Mouse (Mus musculus): ENCODE results near the gene Ptprz1. TPM values are rescaled to one million over a fixed set of nuclear protein-coding genes. Genes with fewer than 3 reads are reported as not detected.
"Not testable (repeated sequence)": the region's sequence is repeated elsewhere in the genome, so short reads cannot be mapped to it uniquely, and the experiment has no call there.

Gene Ptprz1
- total RNA-seq, 2 experiments from 2014 or later, result not detected

DNA sequence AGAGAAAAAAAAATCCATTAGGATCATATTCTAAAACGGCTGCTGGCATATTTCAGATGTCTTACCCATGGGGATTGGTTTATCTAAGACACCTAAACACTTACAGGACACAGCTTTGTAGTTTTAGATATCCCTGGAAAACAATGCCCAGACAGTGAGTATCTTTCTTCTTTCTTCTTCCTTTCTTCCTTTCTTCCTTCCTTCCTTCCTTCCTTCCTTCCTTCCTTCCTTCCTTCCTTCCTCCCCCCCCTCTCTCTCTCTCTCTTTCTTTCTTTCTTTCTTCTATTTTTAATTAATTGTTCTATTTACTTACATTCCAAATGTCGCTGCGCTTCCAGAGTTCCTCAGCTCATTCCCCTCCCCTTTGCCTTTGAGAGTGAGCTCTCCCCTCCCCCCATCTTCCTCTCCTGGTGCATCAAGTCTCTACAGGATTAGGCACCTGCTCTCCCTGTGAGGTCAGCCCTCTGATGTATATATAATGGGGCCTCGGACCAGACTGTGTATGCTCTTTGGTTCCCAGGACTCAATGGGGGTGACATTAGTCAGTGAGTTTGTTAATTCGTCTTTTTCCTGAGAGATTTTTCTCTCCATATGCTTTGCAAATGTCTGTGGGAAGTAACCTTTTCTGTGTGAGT lies 109.3 kb downstream of the Ptprz1 start:
- ATAC-seq (replicated peaks; ENCODE audit: poor library complexity), result no peak

DNA sequence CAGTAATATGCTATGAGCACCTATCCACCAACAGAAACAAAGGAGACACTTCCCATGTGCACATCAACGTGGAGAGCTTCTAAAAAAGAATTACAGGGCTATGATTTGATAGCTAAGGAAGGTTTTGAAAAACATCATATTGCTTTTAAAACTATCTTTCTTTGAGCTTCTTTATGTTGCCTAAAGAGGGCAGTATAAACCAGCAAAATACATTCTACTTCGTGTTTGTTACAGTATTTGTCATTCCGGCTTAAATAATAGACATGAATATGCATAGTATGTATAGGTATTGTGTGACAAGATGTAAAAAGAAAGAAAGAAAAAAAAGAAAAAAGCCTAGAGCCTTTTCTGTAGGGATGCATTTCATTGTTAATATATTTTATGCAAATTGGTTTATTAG lies 127.8 kb downstream of the Ptprz1 start:
- no peak for ATAC-seq (replicated peaks; ENCODE audit: poor library complexity)

DNA sequence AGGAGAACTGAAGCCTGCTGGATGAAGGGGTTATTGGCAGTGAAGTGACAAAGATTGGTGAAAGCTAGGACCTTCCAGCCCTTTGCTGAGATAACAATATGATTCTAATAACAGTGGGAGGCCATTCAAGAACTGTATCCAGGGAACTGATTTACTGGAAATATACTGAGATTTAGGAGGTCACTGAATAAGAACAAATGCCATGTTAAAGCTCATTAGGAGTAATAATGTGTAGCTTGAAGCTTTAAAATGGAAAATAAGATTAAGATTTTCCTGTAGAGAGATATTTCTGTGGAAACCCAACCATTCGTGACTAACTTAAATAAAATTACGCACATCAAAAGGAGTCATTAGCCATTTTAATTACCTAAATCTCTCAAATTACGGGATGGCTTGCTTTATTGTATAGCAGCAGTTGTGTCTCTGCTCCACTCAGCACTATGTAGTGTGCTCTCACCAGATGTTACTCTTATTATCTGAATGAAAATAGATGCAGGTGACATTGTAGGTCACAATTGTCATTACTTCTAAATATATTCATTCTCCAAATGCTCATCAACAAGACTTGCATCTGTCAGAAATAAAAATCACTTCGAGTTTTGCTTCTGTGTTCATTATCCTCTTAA lies 139.8 kb downstream of the Ptprz1 start:
- no peak for ATAC-seq (replicated peaks; ENCODE audit: poor library complexity)

DNA sequence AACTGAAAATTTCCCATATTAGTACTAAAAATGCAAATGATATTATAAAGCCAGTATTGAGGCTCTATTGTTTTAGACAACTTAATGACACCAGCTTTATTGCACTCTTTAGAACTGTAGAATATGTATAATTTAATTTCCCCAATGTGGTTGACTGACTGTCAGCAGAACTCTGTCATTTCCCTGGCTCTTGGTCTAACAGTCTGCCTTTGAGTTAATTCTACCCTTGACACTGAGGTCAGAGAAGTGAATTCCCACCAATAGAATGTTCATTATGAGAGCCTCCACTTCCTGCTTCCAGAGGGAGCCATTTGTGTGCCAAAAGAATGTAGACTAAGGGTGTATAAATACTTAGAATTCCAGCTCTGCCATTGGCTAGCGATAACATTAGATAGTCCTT lies 152.9 kb downstream of the Ptprz1 start:
- ATAC-seq (replicated peaks; ENCODE audit: poor library complexity), result no peak

DNA sequence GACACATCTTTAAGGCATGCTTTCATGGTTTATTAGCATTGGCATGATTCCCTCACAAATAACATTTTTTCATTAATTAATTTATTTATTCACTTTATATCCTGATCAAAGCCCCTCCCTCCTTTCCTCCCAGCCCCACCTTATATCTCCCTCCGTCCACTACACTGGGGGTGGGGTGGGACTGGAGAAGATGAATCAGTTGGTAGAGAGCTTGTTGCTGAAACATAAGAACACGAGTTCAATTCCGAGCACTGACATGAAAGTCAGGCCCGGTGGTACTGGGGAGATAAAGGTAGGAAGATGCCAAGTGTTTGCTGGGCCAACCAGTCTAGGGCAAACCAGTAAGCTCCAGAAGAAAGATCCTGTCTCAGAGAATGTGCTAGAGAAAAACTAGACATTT lies 173.5 kb downstream of the Ptprz1 start:
- no peak for ATAC-seq (replicated peaks; ENCODE audit: poor library complexity)

DNA sequence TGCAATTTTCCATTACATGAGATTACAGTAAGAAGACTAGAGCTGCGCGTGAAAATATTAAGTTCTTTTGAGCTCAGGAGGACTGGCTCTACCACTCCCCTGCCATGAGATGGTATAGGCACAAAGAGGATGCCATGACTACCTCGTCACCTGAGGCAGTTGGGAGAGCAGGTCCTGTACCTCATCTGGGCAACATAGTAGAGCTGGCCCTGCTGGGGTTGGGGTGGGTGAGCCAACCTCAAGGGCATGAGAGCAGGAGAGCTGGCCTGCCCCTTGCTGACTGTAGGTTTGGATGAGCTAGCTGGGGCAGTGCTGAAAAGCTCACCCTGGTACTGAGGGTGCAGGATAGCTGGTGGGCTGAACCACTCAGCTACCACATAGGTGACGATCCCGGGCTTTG lies 180.4 kb downstream of the Ptprz1 start:
- no peak for ATAC-seq (replicated peaks; ENCODE audit: poor library complexity)

DNA sequence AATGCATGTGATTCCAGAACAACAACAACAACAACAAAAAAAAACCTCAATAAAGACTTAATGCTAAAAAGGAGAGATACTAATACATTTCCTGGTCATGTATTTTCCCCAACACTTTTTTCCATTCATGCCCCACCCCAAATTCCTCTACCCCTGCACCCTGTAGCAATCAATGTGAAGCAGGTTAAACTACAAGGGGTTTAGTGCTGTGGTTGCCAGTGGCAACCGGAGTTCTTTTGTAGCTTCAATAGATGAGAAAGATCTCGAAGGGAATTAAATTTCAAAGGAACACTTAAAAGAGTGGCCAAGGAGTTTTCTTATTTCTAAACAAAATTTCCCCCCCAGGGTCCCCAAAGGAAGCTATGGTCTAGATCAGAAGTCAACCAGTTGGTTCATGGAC lies 200.8 kb downstream of the Ptprz1 start:
- ATAC-seq (replicated peaks; ENCODE audit: poor library complexity), result no peak

DNA sequence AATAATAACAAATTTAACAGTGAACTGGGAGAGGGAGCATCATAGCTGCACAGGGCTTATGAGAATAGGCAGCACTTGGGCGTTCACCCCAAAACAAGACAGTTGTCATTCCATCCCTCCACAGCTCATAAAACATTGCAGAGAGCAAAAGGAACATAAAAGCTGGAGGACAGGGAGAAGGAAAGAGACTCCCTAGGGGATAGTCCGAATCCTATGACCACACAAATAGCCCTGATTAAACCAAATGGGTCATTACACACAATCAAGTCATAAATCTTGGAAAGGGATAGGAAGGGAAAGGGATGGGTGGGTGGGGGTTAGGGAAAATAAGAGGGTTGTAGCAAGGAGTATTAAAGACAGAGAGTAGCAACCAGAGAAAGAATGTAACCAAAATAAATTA lies 203.0 kb downstream of the Ptprz1 start:
- ATAC-seq (replicated peaks; ENCODE audit: poor library complexity), result no peak

DNA sequence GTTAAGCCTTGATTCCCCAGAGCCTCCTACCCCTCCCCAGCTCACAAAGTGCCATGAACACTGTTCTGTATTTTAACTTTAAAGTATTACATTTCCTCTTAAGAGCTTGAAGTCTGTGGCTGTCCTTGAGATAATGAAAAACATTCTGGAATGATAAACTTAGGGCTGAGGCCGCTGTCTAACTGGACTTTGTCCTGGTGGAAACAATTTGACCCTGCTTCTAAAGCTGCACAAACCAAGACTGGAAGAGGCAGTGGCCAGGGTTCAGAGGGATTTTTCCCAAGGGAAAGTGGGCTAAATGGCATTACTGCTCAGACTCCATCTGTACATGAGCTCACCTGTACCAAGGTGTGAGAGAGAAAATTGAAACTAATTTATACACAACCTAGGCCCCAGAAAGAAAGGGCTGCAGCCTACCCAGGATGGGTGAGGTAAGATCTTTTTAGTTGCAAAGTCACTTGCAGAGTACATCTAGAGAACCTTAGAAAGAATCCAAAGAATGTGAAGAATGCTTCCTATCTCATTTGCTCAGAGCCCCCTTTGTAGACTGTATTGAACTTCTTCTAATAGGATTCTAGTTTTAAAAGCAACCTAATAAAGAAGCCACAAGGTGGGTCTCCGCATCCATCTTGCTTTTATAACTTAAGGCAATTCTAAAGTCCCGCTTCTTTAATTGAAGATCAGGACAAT lies 204.8 kb downstream of the Ptprz1 start:
- ATAC-seq (replicated peaks; ENCODE audit: poor library complexity), result no peak

DNA sequence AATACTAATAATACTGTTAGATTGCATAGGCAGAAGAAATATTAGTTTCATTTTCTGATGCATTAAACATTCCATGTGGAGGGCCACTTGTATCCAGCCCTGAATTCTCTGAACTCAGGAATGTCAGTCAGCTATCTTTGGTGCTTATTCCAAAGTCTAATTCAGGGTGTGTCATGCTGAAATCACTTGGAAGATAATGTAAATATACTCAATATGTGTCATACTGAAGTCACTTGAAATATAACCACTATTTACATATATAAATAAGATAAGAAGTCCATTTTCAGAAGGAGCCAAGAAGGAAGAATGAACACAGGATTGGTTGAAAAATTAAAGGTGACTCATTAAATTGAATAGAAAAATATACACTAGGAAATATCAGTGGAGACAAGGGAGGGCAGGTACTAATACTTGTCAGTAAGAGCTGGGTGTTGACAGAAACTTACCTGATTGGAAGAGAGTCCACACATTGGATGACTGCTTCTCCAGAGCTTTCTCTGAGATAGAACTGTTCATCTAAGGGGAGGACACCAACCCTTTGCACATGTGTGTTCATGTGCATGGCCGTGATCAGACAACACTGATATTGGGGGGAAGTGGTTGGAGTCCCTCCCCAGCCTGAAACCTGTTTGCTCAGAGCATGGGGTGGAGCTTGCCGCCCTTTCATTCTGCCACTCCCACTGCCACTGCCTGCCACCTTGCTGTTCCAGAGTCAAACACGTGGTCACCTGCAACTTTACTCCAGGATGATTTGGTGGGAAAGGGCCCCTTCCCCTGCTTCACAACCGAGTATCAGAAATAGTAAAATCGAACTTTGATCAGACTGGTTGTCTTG lies 209.5 kb downstream of the Ptprz1 start:
- ATAC-seq (replicated peaks; ENCODE audit: poor library complexity), result no peak

DNA sequence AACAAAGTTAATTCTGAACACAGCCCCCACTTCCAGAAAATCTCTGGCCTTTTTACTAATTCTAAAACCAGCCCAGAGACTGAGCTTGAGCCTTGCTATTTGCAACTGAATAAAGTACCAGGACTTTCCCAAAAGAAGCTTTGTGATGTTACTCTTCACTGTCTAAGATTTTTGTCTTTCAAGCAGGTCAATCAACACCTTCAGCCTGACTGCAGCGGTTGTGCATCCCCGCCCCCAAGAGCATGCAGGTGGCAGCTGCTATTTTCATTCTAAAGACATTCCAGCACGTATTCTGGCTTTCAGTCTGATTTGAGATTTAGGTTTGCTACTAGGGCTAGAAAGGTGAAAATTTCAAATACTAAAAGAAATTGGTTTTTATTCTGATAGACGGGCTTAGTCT lies 214.0 kb downstream of the Ptprz1 start:
- ATAC-seq (replicated peaks; ENCODE audit: poor library complexity), result not testable (repeated sequence)

DNA sequence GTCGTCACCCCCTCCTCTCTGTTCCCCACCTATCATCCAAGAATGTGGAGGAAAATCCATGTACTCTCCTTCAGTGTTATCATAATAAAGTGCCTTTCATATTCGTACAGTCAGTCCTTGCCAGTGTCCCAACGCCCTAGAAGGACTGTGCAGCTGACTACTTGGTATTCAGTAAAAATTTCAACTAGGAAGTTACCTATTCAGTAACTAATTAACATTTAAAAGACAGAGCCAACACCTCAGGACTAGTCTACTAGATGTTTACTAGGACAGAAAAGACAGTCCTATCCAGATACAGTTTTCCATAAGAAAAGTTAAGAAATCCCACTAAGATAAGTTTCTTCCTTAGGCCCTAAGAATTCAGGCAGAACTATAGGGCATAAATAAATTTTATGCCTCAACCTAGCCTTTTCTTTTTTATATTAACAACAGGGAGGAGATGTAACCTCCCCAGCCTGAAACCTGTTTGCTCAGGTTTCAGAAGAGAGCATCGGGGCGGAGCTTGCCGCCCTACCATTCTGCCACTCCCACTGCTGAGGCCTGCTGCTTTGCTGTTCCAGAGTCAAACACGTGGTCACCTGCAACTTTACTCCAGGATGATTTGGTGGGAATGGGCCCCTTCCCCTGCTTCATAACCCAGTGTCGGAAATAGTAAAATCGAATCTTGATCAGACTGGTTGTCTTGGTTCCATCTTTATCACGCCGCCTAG lies 215.2 kb downstream of the Ptprz1 start:
- not testable (repeated sequence) for ATAC-seq (replicated peaks; ENCODE audit: poor library complexity)
